Mouse (Mus musculus): ENCODE data around the gene Slc9a9. TPM values are rescaled to one million over a fixed set of nuclear protein-coding genes. Genes with fewer than 3 reads are reported as not detected.

Slc9a9 gene
- polyA plus RNA-seq, 1 experiment from 2014 or later = 4.8 TPM

DNA sequence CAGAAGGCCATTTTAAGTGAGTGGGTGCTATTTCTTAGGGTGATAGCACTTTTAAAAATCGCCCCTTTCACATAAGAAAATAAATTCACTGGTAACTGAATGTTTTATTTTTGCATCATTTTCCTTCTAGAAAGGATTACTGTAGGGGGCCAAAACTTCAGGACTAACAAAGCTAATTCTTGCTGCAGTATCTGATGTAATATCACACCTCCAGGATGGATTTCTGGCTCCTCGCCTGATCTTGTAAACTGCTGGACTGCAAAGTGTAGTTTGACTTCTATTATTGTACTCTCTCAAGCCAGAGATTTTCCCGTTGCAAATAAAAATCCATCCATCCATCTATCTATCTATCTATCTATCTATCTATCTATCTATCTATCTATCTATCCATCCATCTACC is 174.5 kb downstream of the Slc9a9 start:
- WGBS = 84% methylated on average over 3 of the region's 3 CpGs
- H3K9ac ChIP-seq = no peak overlapping the region

GRCm38 (mm10) chr9:94847624-94848023 is 177.9 kb downstream of the Slc9a9 start:
- H3K27ac ChIP-seq = no peak overlapping the region
- 91% methylated on average over 6 of the region's 6 CpGs for WGBS
- H3K4me2 ChIP-seq (replicated peaks) = no peak overlapping the region
- ATAC-seq (ENCODE audit: insufficient number of reproducible peaks, insufficient read depth, low FRiP score, low TSS enrichment) = no peak
- H3K27me3 ChIP-seq = no peaks in the 10 kb centered on the region
- no peak overlapping the region for H3K4me3 ChIP-seq
- H3K9ac ChIP-seq = no peak overlapping the region
- H3K9me3 ChIP-seq = no peaks in the 10 kb centered on the region
- no peaks in the 10 kb centered on the region for H3K4me1 ChIP-seq
- no peaks in the 10 kb centered on the region for H3K36me3 ChIP-seq

More for the DNA sequence above, 174.5 kb downstream of the Slc9a9 start:
- Histone ChIP-seq H3K4me1 (no peaks in the 10 kb centered on the region), H3K4me3 (no peak overlapping the region), H3K27me3 (no peaks in the 10 kb centered on the region), H3K27ac (no peak overlapping the region), H3K4me2 (replicated peaks) (no peak overlapping the region), H3K9me3 (no peaks in the 10 kb centered on the region), H3K36me3 (no peaks in the 10 kb centered on the region)
- no peak for ATAC-seq (ENCODE audit: insufficient number of reproducible peaks, insufficient read depth, low FRiP score, low TSS enrichment)

DNA sequence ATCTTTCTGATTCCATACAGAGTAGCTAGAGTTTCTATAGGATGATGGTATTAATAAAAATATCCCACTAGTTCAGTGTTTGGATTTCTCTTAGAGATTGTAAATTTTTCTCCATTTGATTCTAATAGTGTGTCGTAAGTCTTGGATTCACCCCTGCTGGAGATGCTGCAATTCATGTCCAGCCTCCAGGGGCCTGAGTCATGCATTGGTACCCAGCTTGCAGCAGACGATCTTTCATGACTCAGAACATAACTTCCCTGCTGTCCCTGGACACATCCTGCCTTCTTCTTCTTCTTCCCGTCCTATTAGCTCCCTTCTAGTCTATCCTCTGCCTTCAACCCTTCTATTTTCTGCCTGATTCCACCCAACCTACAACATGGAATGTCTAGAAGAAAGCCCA is 181.8 kb downstream of the Slc9a9 start:
- Histone ChIP-seq H3K36me3 (no peaks in the 10 kb centered on the region), H3K4me3 (no peak overlapping the region), H3K27ac (no peak overlapping the region), H3K9me3 (no peaks in the 10 kb centered on the region), H3K27me3 (no peaks in the 10 kb centered on the region), H3K4me1 (no peaks in the 10 kb centered on the region), H3K4me2 (replicated peaks) (no peak overlapping the region), H3K9ac (no peak overlapping the region)
- no peak for ATAC-seq (ENCODE audit: insufficient number of reproducible peaks, insufficient read depth, low FRiP score, low TSS enrichment)
- WGBS = 69% methylated on average over 3 of the region's 3 CpGs

DNA sequence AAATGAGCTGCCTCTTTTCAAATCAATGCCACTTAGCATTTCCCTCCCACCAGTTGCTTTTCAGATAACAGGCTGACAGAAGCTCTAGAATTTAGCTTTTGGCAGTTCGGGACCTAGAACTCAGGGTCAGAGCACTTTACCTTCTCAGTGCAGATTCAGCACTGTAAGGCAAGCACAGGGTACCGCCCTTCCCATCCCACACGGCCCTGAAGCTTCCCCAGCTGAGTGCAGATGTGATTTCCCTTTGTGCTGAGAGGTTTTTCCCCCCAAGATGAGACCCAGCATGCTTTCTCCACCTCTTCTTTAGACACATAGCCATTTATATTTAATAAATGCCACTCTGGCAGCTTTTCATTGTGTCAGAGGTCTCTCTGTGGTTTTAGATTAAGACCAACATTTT is 186.4 kb downstream of the Slc9a9 start:
- no peaks in the 10 kb centered on the region for H3K36me3 ChIP-seq
- no peak overlapping the region for H3K27ac ChIP-seq
- 66% methylated on average over 3 of the region's 3 CpGs for WGBS
- H3K9me3 ChIP-seq = no peaks in the 10 kb centered on the region
- H3K4me2 ChIP-seq (replicated peaks) = no peak overlapping the region
- no peak overlapping the region for H3K4me3 ChIP-seq
- H3K9ac ChIP-seq = no peak overlapping the region
- H3K4me1 ChIP-seq = no peaks in the 10 kb centered on the region
- H3K27me3 ChIP-seq = no peaks in the 10 kb centered on the region
- ATAC-seq (ENCODE audit: insufficient number of reproducible peaks, insufficient read depth, low FRiP score, low TSS enrichment) = no peak

DNA sequence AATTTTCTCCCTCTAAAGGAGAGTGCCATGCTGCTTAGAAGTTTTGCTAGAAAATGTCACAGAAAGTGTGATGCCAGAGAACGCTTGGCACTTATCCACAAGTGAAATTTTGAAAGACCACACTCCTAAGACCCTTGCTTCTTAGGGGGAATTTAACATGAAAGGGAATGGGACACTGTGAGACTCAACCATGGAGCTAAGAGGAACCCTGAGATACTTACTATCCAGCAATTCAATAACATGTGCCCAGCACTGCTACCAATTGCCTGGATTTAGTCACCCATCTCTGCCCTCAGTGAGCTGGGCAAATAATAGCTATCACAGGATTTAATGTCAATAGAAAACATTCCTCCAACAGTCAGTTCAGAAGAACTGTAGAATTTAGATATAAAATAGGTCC is 198.8 kb downstream of the Slc9a9 start:
- Histone ChIP-seq H3K36me3 (no peaks in the 10 kb centered on the region), H3K4me2 (replicated peaks) (no peak overlapping the region), H3K9ac (no peak overlapping the region), H3K4me3 (no peak overlapping the region), H3K9me3 (no peaks in the 10 kb centered on the region), H3K27me3 (no peaks in the 10 kb centered on the region), H3K4me1 (no peaks in the 10 kb centered on the region), H3K27ac (no peak overlapping the region)
- ATAC-seq (ENCODE audit: insufficient number of reproducible peaks, insufficient read depth, low FRiP score, low TSS enrichment) = no peak
- WGBS = 91% methylated on average over 1 of the region's 1 CpGs

- H3K9ac ChIP-seq = no peak overlapping the region
- H3K27ac ChIP-seq = no peak overlapping the region
- no peaks in the 10 kb centered on the region for H3K36me3 ChIP-seq
- no peak overlapping the region for H3K4me3 ChIP-seq
- no peak for ATAC-seq (ENCODE audit: insufficient number of reproducible peaks, insufficient read depth, low FRiP score, low TSS enrichment)
- no peaks in the 10 kb centered on the region for H3K27me3 ChIP-seq
- no peaks in the 10 kb centered on the region for H3K4me1 ChIP-seq
- no peak overlapping the region for H3K4me2 ChIP-seq (replicated peaks)
- H3K9me3 ChIP-seq = no peaks in the 10 kb centered on the region
- WGBS = 71% methylated on average over 4 of the region's 4 CpGs
Observed at GRCm38 (mm10) chr9:94869023-94869799, 199.5 kb downstream of the Slc9a9 start.

- no peak for ATAC-seq (ENCODE audit: insufficient number of reproducible peaks, insufficient read depth, low FRiP score, low TSS enrichment)
- Histone ChIP-seq H3K4me1 (no peaks in the 10 kb centered on the region), H3K27ac (no peak overlapping the region), H3K4me3 (no peak overlapping the region), H3K4me2 (replicated peaks) (no peak overlapping the region), H3K9me3 (no peaks in the 10 kb centered on the region), H3K9ac (no peak overlapping the region), H3K36me3 (no peaks in the 10 kb centered on the region), H3K27me3 (no peaks in the 10 kb centered on the region)
- 92% methylated on average over 3 of the region's 3 CpGs for WGBS
Observed at GRCm38 (mm10) chr9:94882517-94882916, 212.8 kb downstream of the Slc9a9 start.

DNA sequence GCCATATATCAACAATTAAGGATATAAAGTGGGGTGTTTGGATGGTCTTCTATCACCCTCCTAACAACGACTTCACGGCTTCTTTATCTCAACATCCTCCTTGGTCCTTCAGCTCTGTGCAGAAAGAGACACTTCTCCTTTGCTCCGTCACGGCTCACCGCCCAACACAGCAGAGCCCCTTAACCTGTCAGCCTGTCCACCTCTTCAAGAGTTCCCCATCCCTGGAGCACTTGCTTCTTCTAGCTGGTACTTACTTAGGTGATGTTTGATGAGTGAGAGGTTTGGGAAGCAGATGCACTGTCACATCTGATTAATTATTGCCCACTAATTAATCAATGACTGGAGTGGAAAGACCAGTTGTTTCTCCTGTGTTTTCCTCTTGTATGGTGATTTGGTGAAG is 213.7 kb downstream of the Slc9a9 start:
- no peaks in the 10 kb centered on the region for H3K4me1 ChIP-seq
- no peaks in the 10 kb centered on the region for H3K9me3 ChIP-seq
- H3K4me2 ChIP-seq (replicated peaks) = no peak overlapping the region
- H3K9ac ChIP-seq = no peak overlapping the region
- H3K36me3 ChIP-seq = no peaks in the 10 kb centered on the region
- no peak overlapping the region for H3K27ac ChIP-seq
- no peak for ATAC-seq (ENCODE audit: insufficient number of reproducible peaks, insufficient read depth, low FRiP score, low TSS enrichment)
- no peaks in the 10 kb centered on the region for H3K27me3 ChIP-seq
- no peak overlapping the region for H3K4me3 ChIP-seq
- WGBS = 85% methylated on average over 5 of the region's 5 CpGs

- 64% methylated on average over 1 of the region's 1 CpGs for whole genome bisulfite sequencing
- Histone ChIP-seq H3K4me1 (no peaks in the 10 kb centered on the region), H3K4me2 (replicated peaks) (no peak overlapping the region), H3K27me3 (no peaks in the 10 kb centered on the region), H3K36me3 (no peaks in the 10 kb centered on the region), H3K9me3 (no peaks in the 10 kb centered on the region), H3K9ac (no peak overlapping the region), H3K27ac (no peak overlapping the region), H3K4me3 (no peak overlapping the region)
- ATAC-seq (ENCODE audit: insufficient number of reproducible peaks, insufficient read depth, low FRiP score, low TSS enrichment) = no peak
Observed at GRCm38 (mm10) chr9:94885151-94885550, 215.4 kb downstream of the Slc9a9 start.

DNA sequence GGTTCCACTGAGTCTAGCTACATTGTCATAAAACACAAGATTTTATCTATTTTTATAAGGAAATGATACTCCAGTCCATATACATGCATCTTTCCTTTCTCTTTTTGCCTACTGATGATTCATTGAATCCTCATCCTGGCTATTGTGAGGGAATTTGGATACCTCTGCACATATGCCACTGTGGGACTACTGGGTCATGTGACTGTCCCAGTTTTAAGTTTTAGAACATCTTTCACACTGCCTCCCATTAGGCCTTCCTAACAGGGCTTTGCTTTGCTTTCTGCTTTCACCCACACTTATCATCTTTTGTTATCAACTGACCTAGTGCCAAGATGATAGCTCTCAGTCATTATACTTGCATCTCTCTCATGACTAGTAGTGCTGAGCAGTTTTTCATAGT is 219.9 kb downstream of the Slc9a9 start:
- no peak overlapping the region for H3K4me3 ChIP-seq
- no peaks in the 10 kb centered on the region for H3K9me3 ChIP-seq
- H3K27me3 ChIP-seq = no peaks in the 10 kb centered on the region
- no peak overlapping the region for H3K27ac ChIP-seq
- no peaks in the 10 kb centered on the region for H3K36me3 ChIP-seq
- H3K4me1 ChIP-seq = no peaks in the 10 kb centered on the region
- ATAC-seq (ENCODE audit: insufficient number of reproducible peaks, insufficient read depth, low FRiP score, low TSS enrichment) = no peak
- H3K9ac ChIP-seq = no peak overlapping the region
- no peak overlapping the region for H3K4me2 ChIP-seq (replicated peaks)

DNA sequence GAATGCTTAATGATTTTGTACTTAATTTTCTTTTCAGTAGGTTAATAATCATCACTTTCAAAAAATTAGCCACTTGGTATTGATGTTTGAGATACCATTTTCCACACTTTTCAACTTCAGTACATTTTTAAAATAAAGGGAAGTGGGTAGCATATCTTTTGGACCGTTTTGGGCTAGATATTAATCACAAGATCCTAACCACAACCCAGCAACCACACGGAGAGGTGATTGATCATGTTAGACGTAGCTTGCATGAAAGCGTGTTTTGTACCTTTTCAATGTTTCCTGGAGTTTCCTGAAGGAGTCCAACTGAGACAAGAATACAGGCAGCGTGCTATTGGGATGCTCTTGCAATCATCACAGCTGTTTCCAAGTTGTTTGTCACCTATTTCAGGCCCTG is 226.2 kb downstream of the Slc9a9 start:
- H3K4me3 ChIP-seq = no peak overlapping the region
- H3K27ac ChIP-seq = no peak overlapping the region
- no peaks in the 10 kb centered on the region for H3K36me3 ChIP-seq
- no peak overlapping the region for H3K9ac ChIP-seq
- H3K27me3 ChIP-seq = no peaks in the 10 kb centered on the region
- no peak for ATAC-seq (ENCODE audit: insufficient number of reproducible peaks, insufficient read depth, low FRiP score, low TSS enrichment)
- 77% methylated on average over 5 of the region's 5 CpGs for WGBS
- no peak overlapping the region for H3K4me2 ChIP-seq (replicated peaks)
- H3K4me1 ChIP-seq = no peaks in the 10 kb centered on the region
- no peaks in the 10 kb centered on the region for H3K9me3 ChIP-seq

GRCm38 (mm10) chr9:94904180-94904579 is 234.5 kb downstream of the Slc9a9 start:
- Histone ChIP-seq H3K9ac (no peak overlapping the region), H3K36me3 (no peaks in the 10 kb centered on the region), H3K27me3 (no peaks in the 10 kb centered on the region), H3K4me3 (no peak overlapping the region), H3K4me2 (replicated peaks) (no peak overlapping the region), H3K4me1 (no peaks in the 10 kb centered on the region), H3K9me3 (no peaks in the 10 kb centered on the region), H3K27ac (no peak overlapping the region)
- ATAC-seq (ENCODE audit: insufficient number of reproducible peaks, insufficient read depth, low FRiP score, low TSS enrichment) = no peak
